Mouse (Mus musculus) midbrain, embryonic 15.5 days (tissue): ENCODE data around the gene Fam13c. TPM values are rescaled to one million over a fixed set of nuclear protein-coding genes. Genes with fewer than 3 reads are reported as not detected.

Experiments
- ATAC-seq: fragments of 200-750 bp; cut with Nextera tagmentation; replicated peaks from 2 replicates; pipeline ENCODE4 v1.8.0; 2017; ENCODE audit warnings: moderate TSS enrichment
- H3K27ac ChIP-seq: fragments of 300-500 bp; sonication (generic); 2 replicates; pipeline ENCODE4 v1.5.1; 2015; ENCODE audit warnings: mild to moderate bottlenecking, inconsistent platforms
- H3K27me3 ChIP-seq: fragments of 300-500 bp; sonication (generic); replicated peaks from 2 replicates; pipeline ENCODE4 v1.6.1; 2015; ENCODE audit warnings: inconsistent platforms
- H3K36me3 ChIP-seq: fragments of 300-500 bp; sonication (generic); replicated peaks from 2 replicates; pipeline ENCODE4 v1.6.1; 2015; ENCODE audit warnings: inconsistent platforms
- H3K4me1 ChIP-seq: fragments of 300-500 bp; sonication (generic); 2 replicates; pipeline ENCODE4 v1.6.1; 2015; ENCODE audit warnings: inconsistent platforms
- H3K4me2 ChIP-seq: fragments of 300-500 bp; sonication (generic); 2 replicates; pipeline ENCODE4 v1.6.1; 2015; ENCODE audit warnings: inconsistent platforms, mild to moderate bottlenecking, moderate library complexity
- H3K4me3 ChIP-seq: fragments of 300-500 bp; sonication (generic); 2 replicates; pipeline ENCODE4 v1.5.1; 2015; ENCODE audit warnings: mild to moderate bottlenecking, inconsistent platforms
- H3K9ac ChIP-seq: fragments of 300-500 bp; sonication (generic); 2 replicates; pipeline ENCODE4 v1.6.1; 2015; ENCODE audit warnings: mild to moderate bottlenecking, inconsistent platforms
- H3K9me3 ChIP-seq: fragments of 300-500 bp; sonication (generic); 2 replicates; pipeline ENCODE4 v1.6.1; 2016; ENCODE audit warnings: inconsistent platforms
- WGBS: fragments of 180-500 bp; shearing (Covaris S2); methylation state at CpG from one replicate; pipeline ENCODE4 v1.1.7; 2015; ENCODE audit warnings: mixed read lengths; 5-methylcytosine and 5-hydroxymethylcytosine counted together
- polyA plus RNA-seq: library from polyadenylated mRNA; unstranded; fragments of >200 nt; fragmentation: Nextera tagmentation; extraction: Ambion mirVana; gene quantifications from 2 replicates; pipeline ENCODE4 v1.2.1, GENCODE M21; 2015

The Fam13c gene
- polyA plus RNA-seq, 1 experiment from 2014 or later: 36.0 TPM

DNA sequence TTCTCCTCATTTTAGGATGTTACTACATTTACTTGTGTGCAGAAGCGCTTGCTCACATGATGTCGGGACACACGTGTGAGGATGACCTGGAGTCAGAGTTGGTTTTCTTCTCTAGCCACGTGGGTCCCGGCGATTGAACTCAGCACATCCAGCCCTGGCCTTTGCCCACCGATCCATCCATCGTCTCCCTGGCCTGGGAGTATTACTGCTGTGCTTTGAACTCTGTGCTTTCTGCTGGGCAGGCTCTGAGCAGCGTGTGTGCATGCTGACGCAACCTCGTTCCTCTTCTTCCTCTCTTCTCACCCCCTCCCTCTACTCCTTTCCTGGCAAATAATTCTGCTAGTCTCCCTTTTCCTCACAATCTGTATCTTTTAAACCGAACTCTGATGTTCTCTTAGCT lies 93.7 kb downstream of the Fam13c start:
- peaks cover 18% of the 10 kb centered on the region; the same call in 1 of the 2 replicates for H3K36me3 ChIP-seq
- no peaks in the 10 kb centered on the region for H3K4me1 ChIP-seq
- no peak overlapping the region for H3K4me2 ChIP-seq
- WGBS: 91% methylated on average over 12 of the region's 12 CpGs
- no peaks in the 10 kb centered on the region for H3K9me3 ChIP-seq
- H3K4me3 ChIP-seq: no peak overlapping the region
- no peak overlapping the region for H3K9ac ChIP-seq
- H3K27ac ChIP-seq: no peak overlapping the region
- H3K27me3 ChIP-seq: no peaks in the 10 kb centered on the region
- ATAC-seq: no peak

DNA sequence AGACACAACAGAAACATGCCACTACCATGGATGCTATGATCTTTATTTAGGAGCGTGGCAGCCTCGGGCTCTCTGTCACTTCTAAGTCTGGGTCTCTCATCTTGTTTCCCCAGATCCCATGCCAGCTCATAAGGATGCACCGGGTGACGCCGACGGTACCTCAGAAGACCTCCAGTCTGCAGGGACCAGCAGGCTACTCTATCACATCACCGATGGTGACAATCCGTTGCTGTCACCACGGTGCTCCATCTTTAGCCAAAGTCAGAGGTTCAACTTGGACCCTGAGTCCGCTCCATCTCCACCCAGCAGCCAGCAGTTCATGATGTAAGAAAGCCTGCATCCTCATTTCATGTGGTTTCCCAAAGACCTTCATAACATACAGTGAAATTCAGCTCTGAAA lies 94.3 kb downstream of the Fam13c start:
- no peaks in the 10 kb centered on the region for H3K27me3 ChIP-seq
- no peaks in the 10 kb centered on the region for H3K9me3 ChIP-seq
- H3K36me3 ChIP-seq: peaks cover 13% of the 10 kb centered on the region; the same call in 1 of the 2 replicates
- H3K4me3 ChIP-seq: no peak overlapping the region
- H3K4me1 ChIP-seq: no peaks in the 10 kb centered on the region
- 95% methylated on average over 10 of the region's 10 CpGs for WGBS
- H3K27ac ChIP-seq: no peak overlapping the region
- no peak overlapping the region for H3K9ac ChIP-seq
- no peak for ATAC-seq
- H3K4me2 ChIP-seq: no peak overlapping the region

DNA sequence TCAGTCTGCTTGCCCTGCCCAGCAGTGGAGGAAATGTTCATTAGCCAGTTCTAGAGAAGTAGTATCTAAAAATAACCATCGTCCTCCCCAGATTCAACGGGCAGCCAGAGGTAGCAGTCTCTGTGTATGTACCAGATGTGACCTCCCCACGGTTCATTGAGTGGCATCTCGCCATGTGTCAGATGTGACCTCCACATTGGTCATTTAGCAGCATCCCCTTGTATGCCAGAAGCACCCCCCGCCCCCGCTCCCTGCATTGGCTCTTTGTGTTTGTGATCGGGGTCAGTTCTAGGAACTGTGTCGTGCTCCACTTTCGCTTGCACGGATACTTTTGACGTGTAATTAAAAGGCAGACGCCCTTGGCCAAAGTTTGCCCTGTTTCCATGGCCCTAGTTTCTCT lies 95.1 kb downstream of the Fam13c start:
- WGBS: 92% methylated on average over 12 of the region's 12 CpGs
- H3K36me3 ChIP-seq: peaks cover 12% of the 10 kb centered on the region; the same call in 1 of the 2 replicates
- H3K9me3 ChIP-seq: no peaks in the 10 kb centered on the region
- ATAC-seq: no peak
- H3K27ac ChIP-seq: no peak overlapping the region
- H3K27me3 ChIP-seq: no peaks in the 10 kb centered on the region
- no peak overlapping the region for H3K4me2 ChIP-seq
- H3K9ac ChIP-seq: no peak overlapping the region
- no peaks in the 10 kb centered on the region for H3K4me1 ChIP-seq
- H3K4me3 ChIP-seq: no peak overlapping the region

DNA sequence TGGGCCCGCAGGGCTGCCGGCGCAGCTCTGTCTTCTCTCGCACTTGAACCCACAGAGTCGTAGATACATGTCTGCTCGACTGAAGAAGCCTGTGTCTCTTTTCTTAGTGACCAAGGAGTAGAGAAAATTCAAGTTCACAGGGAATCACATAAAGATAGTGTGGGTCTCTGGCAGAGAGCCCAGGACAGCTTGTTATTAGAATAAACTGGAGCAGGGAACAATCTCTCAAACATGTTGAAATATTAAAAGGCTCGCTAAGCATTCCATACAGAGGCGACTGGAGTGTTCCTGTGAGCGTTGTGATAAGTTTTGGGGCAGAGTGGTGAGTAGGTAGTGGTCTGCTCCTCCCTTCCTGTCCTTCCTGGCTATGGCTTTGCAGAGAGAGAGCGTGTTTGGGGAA lies 97.4 kb downstream of the Fam13c start:
- Histone ChIP-seq H3K4me2 (no peak overlapping the region), H3K4me3 (no peak overlapping the region), H3K27ac (no peak overlapping the region), H3K9ac (no peak overlapping the region), H3K9me3 (no peaks in the 10 kb centered on the region), H3K27me3 (no peaks in the 10 kb centered on the region), H3K36me3 (peaks cover 12% of the 10 kb centered on the region; the same call in 1 of the 2 replicates), H3K4me1 (no peaks in the 10 kb centered on the region)
- ATAC-seq: no peak
- 93% methylated on average over 10 of the region's 10 CpGs for WGBS

DNA sequence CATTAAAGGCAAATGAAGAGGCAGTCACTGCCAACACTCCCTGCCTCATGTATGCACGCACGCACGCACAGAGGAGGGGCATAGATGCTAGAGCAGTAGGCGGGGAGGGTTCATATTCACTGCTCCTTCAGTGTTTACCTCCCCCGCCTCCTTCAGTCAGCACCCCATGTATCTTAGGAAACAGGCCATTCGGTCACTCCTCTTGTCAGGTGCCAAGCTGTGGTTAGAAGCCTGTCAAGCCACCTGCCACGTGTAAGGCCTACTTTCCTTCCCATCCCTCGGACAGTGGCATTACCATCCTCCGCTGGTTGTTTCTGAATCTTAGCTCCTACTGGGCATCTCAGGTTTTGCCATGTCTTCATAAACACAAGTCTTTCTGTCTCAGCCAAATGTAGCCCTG lies 99.0 kb downstream of the Fam13c start:
- H3K36me3 ChIP-seq: peaks cover 19% of the 10 kb centered on the region; the same call in 1 of the 2 replicates
- 96% methylated on average over 9 of the region's 9 CpGs for WGBS
- no peak for ATAC-seq

DNA sequence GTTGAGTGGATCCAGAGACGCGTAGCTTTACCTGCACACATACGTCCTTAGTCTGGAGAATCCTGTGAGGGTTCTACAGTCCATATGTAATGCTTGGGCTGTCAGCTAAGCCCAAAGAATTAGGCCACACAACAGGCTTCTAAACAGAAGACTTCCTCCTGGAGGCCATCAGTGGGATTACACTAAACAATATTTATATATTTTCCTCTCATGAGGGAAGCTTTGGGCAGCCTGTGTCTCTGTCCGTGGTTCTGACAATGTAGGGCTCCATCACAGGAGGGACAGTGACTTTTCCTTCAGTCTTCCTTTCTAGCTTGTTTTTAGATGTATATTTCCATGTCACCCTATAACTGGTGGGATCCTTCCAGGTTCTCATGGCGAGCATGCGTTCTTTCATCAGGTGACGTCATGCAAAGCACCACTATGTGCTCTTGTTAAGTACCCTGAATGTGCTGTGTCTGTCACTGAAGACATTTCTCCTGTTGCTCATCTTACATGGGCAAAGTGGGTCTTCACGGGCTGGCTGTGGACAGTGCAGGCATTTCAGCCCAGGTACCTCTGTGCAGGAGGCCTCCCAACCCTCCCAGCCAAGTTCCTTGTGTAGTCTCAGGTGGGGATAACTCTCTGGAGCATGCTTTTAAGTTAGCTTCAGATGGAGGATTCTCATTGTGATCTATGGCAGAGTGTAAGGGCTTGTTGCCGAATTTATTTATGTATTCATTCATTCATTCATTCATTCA lies 100.3 kb downstream of the Fam13c start:
- no peaks in the 10 kb centered on the region for H3K4me1 ChIP-seq
- H3K9me3 ChIP-seq: no peaks in the 10 kb centered on the region
- H3K36me3 ChIP-seq: peaks cover 24% of the 10 kb centered on the region; the same call in 1 of the 2 replicates
- no peak overlapping the region for H3K4me2 ChIP-seq
- ATAC-seq: no peak
- WGBS: 86% methylated on average over 9 of the region's 9 CpGs
- no peak overlapping the region for H3K27ac ChIP-seq
- no peak overlapping the region for H3K4me3 ChIP-seq
- H3K9ac ChIP-seq: no peak overlapping the region
- no peaks in the 10 kb centered on the region for H3K27me3 ChIP-seq

More for the DNA sequence above, 99.0 kb downstream of the Fam13c start:
- Histone ChIP-seq H3K9ac (no peak overlapping the region), H3K4me1 (no peaks in the 10 kb centered on the region), H3K4me3 (no peak overlapping the region), H3K4me2 (no peak overlapping the region), H3K27me3 (no peaks in the 10 kb centered on the region), H3K27ac (no peak overlapping the region), H3K9me3 (no peaks in the 10 kb centered on the region)

DNA sequence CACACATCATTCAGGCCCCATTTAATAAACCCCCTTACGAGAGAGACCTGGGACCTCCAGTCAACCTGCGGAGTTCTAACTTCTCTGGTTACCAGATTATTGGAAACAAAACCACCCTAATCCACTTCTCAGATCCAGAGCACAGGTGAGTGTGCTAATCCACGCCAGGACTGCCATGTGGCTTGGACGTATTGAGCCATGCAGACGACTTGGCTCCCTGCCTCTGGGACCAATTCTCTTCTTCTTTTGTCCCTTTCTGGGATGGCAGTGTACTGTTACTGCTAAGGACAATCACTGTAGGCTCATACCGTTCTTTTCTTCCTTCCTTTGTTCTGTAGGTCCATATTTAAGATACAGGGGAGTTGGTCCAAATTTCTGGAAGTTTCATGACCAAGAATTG lies 102.6 kb downstream of the Fam13c start:
- Histone ChIP-seq H3K27ac (no peak overlapping the region), H3K9me3 (no peaks in the 10 kb centered on the region), H3K9ac (no peak overlapping the region), H3K4me2 (no peak overlapping the region), H3K4me3 (no peak overlapping the region), H3K4me1 (no peaks in the 10 kb centered on the region), H3K27me3 (no peaks in the 10 kb centered on the region), H3K36me3 (peaks cover 23% of the 10 kb centered on the region; the same call in 1 of the 2 replicates)
- 72% methylated on average over 6 of the region's 6 CpGs for WGBS
- ATAC-seq: no peak

DNA sequence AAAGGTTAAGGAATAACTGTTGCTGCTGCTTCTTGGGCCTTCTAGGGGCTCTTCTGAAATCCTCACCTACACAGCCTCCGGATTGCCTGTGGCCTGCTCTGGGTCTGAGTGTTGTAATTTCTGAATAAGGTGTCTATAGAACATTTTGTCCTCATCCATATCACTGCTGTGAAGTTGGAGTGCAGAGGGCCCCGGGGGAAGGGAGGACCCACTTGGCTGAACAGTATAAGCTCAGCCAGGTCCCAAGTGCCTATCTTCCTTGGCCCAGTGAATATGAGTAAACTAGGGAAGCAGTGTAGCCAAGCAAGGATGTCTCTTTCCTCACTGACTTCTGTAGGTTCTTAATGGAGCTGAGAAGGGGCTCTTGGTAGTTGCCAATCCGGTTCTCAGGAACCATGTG lies 112.2 kb downstream of the Fam13c start:
- no peak overlapping the region for H3K4me2 ChIP-seq
- no peaks in the 10 kb centered on the region for H3K9me3 ChIP-seq
- H3K4me3 ChIP-seq: no peak overlapping the region
- H3K36me3 ChIP-seq: peaks cover 24% of the 10 kb centered on the region
- ATAC-seq: no peak
- 97% methylated on average over 3 of the region's 3 CpGs for WGBS
- H3K4me1 ChIP-seq: no peaks in the 10 kb centered on the region
- H3K27me3 ChIP-seq: no peaks in the 10 kb centered on the region
- H3K9ac ChIP-seq: no peak overlapping the region
- no peak overlapping the region for H3K27ac ChIP-seq

DNA sequence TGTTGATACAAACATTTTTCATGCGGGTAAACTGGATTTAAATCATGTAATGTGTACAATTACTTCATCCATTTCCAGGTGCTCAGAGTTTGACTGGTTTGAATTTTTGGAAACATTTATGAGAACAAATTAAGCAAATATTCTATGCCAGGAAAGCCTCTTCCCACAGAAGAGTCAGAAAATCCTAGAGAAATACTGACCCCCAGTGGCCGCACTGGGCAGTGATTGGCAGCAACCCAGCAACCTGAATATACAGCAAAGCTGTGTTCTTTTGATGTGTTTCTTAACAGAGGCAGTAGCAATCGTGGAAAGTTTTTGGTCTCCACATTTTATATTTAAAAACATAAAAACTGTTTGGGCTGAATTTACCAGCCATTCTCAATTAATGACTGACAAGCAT lies 123.4 kb downstream of the Fam13c start:
- Histone ChIP-seq H3K4me1 (no peaks in the 10 kb centered on the region), H3K27me3 (no peaks in the 10 kb centered on the region), H3K9ac (no peak overlapping the region), H3K4me2 (no peak overlapping the region), H3K4me3 (no peak overlapping the region), H3K9me3 (no peaks in the 10 kb centered on the region), H3K27ac (no peak overlapping the region), H3K36me3 (peaks cover 17% of the 10 kb centered on the region)
- 24% methylated on average over 3 of the region's 3 CpGs for WGBS
- ATAC-seq: no peak

DNA sequence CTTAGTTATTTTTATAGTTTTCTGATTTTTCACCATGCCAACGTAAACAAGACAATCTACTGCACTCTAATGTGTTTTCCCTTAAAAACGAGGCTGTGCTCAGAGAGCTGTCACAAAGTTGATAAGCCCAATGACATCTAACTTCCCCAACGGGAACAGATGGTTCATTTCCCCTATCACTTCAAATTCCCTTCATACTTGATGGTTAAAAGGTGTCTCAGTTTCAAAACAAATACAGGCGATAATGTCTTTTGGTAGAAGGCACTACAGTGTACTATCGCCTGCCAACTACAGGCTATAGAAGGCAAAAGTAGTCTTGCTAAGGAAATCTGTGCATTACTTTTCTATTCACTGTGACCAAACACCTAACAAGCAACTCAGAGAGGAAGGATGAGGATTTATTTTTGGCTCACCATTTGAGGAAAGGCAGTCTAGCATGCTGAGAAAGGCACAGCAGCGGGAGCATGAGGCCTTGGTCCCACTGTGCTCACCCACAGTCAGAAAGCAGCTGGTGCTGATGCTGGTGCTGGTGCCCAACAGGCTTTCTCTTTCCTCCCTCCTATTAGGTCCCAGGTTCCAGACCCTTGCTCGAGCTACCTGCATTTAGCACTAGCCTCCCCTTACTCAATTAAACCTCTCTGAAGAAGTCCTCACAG lies 141.4 kb downstream of the Fam13c start:
- WGBS: 70% methylated on average over 7 of the region's 7 CpGs
- no peaks in the 10 kb centered on the region for H3K4me1 ChIP-seq
- H3K27me3 ChIP-seq: no peaks in the 10 kb centered on the region
- no peaks in the 10 kb centered on the region for H3K9me3 ChIP-seq
- no peak overlapping the region for H3K4me2 ChIP-seq
- ATAC-seq: no peak
- no peak overlapping the region for H3K27ac ChIP-seq
- H3K4me3 ChIP-seq: no peak overlapping the region
- H3K9ac ChIP-seq: no peak overlapping the region
- no peaks in the 10 kb centered on the region for H3K36me3 ChIP-seq

DNA sequence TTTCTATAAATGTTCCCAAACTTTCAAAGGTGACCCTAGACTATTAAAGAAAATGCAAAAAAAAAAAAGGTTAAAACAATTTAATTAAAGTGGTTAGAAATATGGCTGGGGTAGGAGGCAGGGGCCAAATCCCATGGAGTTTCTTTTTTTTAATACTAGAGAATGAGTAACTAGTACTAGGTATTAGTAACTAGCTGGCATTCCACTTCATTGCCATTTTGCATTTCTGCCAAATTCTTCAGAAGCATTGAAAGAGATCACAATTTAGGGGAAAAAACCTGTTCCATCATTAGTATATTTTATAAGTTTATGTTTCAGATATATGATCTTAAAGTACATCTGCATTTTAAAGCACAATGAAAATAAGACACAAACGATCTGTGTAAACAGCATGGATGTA lies 143.9 kb downstream of the Fam13c start:
- Histone ChIP-seq H3K27me3 (no peaks in the 10 kb centered on the region), H3K4me1 (peaks cover 4% of the 10 kb centered on the region), H3K36me3 (no peaks in the 10 kb centered on the region), H3K9ac (no peak overlapping the region), H3K4me3 (no peak overlapping the region), H3K4me2 (no peak overlapping the region), H3K27ac (no peak overlapping the region), H3K9me3 (no peaks in the 10 kb centered on the region)
- 94% methylated on average over 1 of the region's 1 CpGs for WGBS
- ATAC-seq: no peak

DNA sequence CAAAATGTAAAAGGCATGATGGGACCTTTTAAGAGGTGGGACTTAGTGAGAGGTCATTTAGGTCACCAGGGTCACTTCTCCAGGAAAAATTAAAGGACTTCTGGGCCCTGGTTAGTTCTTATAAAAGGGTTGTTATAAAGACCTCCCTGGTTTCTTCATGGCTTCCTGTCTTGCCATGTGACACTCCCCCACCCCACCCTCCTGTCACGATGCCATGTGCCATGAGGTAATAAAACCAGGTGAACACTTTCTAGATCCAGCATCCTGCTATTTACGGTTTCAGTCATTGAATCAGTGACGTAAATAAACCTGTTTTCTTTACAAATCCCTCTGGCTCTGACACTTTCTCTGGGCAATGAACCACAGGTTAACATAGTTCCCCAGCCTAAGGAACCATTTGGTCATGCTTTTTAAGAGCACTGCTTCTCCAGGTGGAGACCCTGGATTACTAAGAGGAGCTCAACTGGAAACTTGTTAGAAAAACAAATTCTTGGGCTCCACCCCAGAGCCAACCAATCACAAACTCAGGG lies 146.7 kb downstream of the Fam13c start:
- no peak overlapping the region for H3K4me3 ChIP-seq
- no peaks in the 10 kb centered on the region for H3K9me3 ChIP-seq
- H3K27me3 ChIP-seq: no peaks in the 10 kb centered on the region
- 90% methylated on average over 3 of the region's 3 CpGs for WGBS
- no peak overlapping the region for H3K27ac ChIP-seq
- H3K9ac ChIP-seq: no peak overlapping the region
- H3K36me3 ChIP-seq: no peaks in the 10 kb centered on the region
- peaks cover 4% of the 10 kb centered on the region for H3K4me1 ChIP-seq
- no peak overlapping the region for H3K4me2 ChIP-seq
- no peak for ATAC-seq

DNA sequence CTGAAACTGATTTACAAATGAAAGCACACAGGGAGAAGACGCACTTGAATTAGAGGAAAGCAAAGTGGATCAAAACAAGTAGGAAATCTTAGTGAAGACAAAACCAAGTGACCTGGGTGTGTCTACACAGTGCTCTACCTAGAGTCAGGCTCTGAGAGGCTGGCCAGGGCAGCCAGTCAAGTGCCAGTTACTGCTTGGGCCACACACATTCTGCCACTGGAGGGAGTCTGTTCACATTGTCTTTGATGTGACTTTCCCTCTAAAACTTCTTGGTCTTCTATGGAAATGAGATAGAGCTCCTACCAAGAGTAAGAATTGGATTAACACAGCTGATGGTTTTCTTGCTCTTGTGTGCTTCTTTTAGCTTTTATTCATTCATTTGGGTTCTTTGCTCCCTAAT lies 153.7 kb downstream of the Fam13c start:
- no peaks in the 10 kb centered on the region for H3K36me3 ChIP-seq
- WGBS: 24% methylated on average over 1 of the region's 1 CpGs
- no peak overlapping the region for H3K9ac ChIP-seq
- no peaks in the 10 kb centered on the region for H3K27me3 ChIP-seq
- no peak overlapping the region for H3K27ac ChIP-seq
- H3K9me3 ChIP-seq: no peaks in the 10 kb centered on the region
- H3K4me1 ChIP-seq: peaks cover 23% of the 10 kb centered on the region
- no peak overlapping the region for H3K4me2 ChIP-seq
- H3K4me3 ChIP-seq: no peak overlapping the region
- no peak for ATAC-seq
